Mouse (Mus musculus) erythroblast, adult 5-6 weeks (primary cell): ENCODE data around the gene Brwd1. TPM values are rescaled to one million over a fixed set of nuclear protein-coding genes. Genes with fewer than 3 reads are reported as not detected.
"Not testable (repeated sequence)": the region's sequence is repeated elsewhere in the genome, so short reads cannot be mapped to it uniquely, and the experiment has no call there.

ENCODE experiments used
- ATAC-seq: replicated peaks from 2 replicates; pipeline ENCODE4 v1.8.0; 2016; ENCODE audit warnings: moderate number of reproducible peaks, mild to moderate bottlenecking, moderate TSS enrichment, inconsistent platforms; ENCODE audit not compliant: poor library complexity, low FRiP score, severe bottlenecking
- total RNA-seq, 2 experiments: library from RNA; stranded (forward) in 1 of 2; stranded (reverse) in 1 of 2; fragments of 150-400 nt in 1 of 2; fragments of 200-764, 138-1000 nt in 1 of 2; gene quantifications; 2 replicates each; pipeline versions ENCODE4 v1.2.3 to v1.2.4; 2015 to 2017; ENCODE audit warnings: low replicate concordance in 2 of 2

Brwd1 gene
- total RNA-seq, 2 experiments from 2014 or later = 10.6 to 11.8 TPM

DNA sequence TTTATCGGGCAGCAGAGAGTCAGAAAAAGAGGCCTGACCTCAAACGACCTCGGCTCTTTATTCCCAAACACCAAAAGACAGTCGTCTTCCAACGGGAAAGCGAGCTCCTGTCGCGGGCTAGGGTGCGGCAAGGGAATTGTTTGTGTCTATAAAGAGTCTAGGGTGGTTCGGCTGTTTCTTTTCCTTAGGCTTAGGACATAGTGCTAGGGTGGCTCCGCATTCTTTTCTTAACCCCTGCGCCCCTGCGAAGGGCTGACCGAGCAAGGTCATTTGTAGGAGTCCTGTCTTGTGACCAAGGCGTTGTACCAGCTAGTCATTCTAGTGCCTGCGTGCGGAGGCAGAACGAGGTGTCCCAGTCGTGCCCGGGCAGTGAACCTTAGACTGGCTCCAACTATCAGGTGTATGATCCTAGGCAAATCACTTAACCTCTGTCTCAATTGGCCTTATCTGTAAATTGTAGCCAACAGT, 887 bp upstream of the Brwd1 start:
- ATAC-seq = no peak

DNA sequence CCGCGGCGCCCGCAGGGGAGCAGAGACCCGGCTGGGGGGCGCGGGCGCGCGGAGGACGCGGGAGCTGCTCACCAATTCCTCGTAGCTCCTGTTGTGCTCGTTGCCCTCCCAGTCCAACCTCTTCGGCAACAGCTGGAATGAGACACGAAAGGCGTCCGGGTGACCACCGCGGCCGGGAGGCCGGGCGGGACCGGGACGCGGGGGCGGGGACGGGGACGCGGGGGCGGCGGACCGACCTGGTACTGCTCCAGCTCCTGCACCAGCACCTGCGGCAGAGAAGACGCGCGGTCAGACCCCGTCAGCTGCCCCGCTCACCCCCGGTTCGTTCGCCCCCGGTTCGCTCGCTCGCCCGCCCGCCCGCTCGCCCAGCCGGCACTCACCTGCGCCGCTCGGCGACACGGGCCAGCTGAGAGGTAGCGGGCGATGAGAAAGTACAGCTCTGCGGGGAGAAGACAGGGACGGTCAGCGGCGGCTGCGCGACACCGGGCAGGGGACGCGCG, 534 bp downstream of the Brwd1 start:
- no peak for ATAC-seq

DNA sequence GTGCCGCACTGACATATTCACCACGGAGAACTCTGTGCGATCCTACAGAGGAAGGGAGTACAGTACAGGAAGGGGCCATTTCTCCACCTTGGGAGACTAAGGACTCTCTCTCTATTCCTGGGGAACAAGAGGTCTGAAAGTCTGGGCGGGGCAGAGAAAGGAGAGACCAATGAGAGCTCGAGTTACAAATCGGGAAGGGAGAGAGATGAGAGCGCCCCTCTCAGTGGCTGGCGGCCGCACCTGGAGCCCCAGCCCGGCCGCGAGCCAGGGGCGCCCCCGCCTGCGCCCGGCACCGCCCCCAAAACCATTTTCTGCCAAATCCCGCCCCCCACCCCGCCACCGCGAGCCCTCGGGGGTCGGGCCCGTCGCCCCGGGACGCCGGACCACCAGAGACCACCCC, 995 bp downstream of the Brwd1 start:
- peak; percentile 86 for ATAC-seq

DNA sequence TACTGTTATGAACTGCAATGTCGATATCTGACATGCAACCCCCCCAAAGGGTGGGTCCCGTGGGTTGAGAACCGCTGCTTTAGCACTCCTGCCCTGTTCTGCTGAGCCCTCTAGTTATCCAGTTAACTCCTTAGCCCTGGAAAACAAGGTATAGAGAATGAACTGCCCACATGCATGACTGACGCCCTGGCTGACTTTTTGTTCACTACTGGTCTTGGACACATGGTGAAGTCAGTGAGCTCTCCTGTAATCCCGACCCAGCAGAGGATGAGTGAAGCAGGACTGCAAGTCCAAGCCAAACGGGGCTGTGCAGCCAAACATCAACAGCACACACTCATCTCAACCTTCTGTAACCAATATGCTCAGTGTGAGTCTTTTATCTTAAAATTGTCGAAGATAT, 1.8 kb downstream of the Brwd1 start:
- ATAC-seq = no peak

DNA sequence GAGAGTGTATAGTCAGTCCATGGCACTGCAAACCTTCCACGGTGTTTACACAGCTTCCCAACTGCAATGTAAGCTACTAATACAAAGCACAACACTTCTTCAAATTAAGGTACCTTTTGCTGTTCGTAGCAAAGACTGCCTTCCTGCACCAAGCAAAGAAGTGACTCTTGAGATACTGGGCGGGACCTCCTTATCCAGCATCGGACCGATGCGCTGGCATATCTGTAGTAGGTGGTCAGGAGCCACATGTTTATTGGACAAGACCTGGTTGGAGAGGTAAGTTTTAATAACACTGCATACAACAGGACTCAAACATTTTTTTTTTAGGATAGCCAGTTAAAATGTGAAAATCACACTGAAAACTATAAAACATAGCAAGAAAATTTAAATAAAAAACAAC, 14.0 kb downstream of the Brwd1 start:
- ATAC-seq = no peak

DNA sequence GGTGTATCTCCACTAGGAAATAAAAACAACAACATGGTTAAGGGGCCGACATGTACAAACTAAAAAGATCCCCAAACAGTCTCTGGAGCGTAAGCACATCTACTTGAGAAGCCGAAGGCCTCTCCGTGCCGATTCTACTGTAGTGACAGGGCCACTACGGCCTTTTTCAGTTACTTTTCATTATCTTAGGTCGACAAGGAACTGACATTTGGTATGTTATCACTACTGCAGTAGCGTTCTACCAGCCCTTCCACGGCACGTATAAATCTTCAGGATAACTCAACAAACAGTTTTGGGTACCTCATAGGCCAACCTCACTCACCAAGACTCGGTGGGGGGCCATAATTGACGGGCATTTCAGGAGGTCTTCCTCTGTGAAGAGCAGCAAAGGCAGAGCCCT, 16.2 kb downstream of the Brwd1 start:
- no peak for ATAC-seq

DNA sequence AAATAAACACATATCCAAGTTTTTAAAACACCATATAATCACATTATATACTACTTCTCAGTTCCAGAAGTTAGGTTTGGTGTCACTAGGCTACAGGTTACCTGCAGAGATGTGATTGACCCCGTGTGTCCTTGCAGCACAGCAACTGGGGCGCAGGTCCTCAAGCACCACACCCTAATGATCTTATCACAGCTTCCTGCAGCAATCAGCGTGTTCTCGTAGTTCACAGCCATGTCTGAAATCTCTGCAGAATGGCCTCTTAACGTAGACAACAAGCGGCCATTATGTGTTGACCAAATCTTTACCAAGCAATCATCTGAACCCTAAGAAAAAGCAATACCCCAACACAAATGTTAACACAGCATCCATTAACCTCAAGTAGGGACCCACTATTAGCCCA, 17.7 kb downstream of the Brwd1 start:
- ATAC-seq = no peak

DNA sequence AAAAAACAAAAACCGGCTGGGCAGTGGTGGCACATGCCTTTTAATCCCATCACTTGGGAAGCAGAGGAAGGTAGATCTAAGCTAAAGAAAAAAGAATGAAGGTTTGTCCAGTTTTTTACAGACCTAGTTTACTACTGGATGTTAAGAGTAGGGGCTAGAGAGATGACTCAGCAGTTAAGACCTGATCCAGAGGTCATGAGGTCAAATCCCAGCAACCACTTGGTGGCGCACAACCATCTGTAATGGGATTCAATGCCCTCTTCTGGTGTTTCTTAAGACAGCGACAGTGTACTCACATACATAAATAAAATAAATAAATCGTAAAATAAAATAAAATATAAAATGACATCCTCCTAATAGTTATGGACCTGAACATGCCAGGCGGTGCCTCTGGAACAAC, 38.2 kb downstream of the Brwd1 start:
- no peak for ATAC-seq

DNA sequence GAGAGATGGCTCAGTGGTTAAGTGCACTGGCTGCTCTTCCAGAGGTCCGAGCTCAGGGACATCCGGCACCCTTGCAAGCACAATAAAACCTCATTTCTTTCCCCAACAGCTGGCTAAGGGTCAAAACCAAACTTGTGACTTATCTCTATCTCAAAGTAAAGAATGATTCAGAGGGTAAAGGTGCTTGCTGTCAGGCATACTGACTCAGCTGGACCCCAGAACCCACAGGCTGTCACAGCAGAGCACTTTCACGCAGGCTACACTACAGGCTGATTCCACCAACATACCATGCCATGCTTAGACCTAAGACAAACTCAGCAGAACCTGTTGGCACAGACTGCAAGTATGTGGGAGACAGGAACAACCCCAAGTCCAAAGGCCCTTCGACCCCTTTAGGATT, 41.6 kb downstream of the Brwd1 start:
- no peak for ATAC-seq

DNA sequence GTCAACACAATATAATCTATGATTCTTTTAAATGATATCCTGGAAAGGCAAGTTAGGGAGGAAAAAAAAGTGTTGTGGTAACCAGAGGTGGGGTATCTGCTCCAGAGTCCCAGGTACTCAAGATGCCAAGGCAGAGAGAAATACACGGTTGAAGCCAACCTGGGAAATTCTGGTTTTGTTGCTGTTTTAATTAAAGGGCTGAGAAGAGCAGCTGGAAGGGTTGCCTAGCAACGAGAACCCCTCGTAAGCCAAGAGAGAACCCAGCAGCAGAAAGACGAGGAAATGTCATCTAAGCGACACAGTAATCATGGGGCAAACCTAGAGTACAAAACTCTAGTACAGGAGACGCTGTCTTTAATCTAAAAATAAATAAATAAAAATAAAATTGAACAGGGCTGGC, 42.8 kb downstream of the Brwd1 start:
- ATAC-seq = no peak

DNA sequence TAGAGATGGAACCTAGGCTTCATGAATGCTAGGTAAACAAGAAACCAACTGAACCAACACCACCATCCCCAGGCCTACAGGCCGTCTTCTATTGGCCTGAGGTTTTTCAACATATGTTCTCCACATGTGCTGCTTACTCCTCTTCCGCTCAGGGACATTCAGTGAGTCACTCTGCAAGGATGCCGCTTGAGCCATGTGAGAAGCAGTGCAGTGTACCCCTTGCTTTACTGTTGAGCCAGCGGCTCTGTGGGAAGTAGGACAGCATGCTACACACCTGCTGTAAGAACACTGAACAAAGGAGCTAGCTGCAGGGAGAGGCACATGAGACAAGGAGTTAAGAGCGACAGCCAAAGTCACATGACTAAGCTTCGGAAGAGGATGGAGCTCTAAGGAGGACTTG, 47.9 kb downstream of the Brwd1 start:
- no peak for ATAC-seq

DNA sequence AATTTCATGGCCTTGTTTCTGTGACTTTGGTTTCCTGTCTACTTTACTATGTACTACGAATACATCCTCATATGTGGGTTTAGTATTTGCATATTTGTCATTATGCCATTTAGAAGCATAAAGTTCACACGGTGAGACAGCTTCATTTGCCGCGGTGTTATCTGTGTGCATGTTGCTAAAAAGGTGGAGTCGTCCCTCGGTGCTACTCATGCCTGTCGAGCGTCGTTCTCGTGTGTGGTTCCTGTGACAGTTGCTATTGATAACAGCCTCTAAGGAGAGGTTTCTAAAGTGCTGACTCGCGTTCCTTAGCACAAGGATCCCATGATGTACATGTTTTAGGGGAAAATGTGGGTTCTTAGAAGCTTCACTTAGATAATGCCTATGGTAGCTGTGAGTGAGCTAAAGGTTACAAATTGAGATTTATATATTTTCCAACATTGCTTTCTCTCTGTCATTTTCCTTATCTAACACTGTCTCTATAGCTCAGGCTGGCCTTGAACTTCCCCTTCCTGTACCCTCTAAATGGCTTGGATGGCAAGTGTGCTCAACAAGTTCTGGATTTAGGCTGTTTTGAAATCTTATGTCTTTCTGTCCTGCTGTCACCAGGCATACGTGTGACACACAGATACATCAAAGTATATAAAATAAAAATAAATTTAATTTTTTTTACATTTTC, 49.8 kb downstream of the Brwd1 start:
- ATAC-seq = peak; percentile 86

DNA sequence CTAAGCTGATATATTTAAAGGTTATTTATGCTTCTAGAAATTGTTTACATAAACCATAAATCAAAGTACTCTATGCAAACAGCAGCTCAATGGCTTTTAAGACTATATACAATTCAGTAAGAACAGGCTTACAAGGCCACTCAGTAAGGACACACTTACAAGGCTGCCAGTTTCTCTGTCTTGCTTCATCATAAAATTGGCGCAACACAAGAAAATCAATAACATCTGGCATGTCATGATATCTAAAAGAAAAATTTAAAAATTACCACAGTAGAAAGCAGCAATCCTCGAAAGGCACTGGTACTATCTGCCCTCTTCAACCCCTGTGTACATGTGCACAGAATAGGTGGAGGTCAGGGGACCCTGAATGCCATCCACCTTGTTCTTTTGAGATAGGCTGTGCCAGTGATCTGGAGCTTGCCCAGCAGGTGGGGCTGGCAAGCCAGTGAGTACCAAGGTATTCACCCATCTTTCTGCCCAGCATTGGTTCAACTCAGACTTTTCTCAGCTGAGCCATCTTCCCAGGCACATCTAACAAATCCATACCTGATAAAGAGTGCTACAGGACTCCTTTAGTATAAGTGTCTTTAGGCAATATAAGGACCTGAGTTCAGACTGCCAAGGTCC, 51.7 kb downstream of the Brwd1 start:
- ATAC-seq = peak; percentile 44; the same call in 1 of the 2 replicates

DNA sequence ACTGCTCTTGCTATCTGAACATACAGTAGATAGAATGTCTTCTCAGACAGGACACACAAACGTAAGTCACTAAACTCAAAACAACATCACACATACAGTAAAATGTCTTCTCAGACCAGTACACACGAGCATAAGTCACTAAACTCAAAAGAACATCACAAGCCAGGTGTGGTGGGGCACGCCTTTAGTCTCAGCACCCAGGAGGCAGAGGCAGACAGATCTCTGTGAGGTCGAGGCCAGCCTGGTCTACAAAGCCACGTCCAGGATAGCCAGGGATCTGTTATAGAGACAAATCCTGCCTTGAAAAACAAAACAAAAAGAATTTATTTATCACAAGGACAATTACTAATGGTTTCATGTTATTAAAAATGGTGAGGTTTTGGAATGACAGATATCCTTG, 56.1 kb downstream of the Brwd1 start:
- ATAC-seq = no peak

DNA sequence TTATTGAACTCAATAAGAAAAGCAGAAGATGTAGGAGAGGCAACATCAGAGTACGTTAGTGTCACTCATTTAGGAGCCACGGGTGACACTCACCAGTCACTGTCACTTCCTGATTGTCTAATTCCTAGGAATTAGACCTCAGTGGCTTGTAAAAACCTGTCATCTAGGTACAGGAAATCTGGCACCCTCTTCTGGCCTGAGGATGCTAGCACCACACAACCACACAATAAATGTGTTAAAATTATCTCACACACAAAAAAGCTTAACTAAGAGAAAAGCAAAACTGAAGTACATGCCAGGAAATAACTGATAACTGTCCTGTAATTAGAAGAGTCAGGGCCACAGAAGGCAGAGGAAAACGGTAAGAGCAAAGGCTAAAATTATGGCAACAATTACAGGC, 57.1 kb downstream of the Brwd1 start:
- ATAC-seq = no peak

DNA sequence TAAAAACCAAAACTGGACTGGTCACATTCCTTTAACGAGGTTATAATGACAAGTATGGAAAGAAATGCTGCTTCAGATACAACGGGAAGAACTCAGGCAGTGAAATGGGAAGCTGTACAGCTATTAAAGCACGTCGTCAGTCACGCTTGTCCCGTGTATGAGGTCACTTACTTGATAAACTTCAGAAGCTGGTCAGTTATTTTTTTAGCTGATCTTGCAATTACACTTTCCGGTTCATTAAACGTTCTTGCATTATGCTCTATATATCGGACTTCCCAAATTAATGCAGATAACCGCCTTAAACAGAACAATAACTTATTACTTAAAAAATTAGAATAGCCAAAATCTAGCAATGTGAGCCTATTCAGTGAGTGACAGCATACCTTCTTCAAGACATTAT, 61.3 kb downstream of the Brwd1 start:
- ATAC-seq = no peak

DNA sequence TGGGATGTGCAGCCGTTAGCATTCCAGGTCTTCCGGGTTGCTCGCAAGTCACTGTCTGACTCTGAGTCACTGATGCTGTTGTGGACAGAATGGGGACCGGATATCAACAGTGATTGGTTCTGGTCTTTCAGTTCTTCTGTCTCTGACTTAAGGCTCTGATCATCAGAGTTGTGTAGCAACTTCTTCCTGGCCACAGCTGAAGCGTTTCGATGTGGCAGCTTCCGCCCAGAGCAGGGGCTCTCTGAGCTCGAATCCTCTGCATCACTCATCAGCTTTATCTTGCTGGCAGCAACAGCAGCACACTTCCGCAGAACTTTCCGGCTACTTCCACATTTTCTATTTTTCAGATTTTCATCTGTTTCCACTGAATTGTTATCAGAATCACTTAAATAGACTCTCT, 73.2 kb downstream of the Brwd1 start:
- not testable (repeated sequence) for ATAC-seq

DNA sequence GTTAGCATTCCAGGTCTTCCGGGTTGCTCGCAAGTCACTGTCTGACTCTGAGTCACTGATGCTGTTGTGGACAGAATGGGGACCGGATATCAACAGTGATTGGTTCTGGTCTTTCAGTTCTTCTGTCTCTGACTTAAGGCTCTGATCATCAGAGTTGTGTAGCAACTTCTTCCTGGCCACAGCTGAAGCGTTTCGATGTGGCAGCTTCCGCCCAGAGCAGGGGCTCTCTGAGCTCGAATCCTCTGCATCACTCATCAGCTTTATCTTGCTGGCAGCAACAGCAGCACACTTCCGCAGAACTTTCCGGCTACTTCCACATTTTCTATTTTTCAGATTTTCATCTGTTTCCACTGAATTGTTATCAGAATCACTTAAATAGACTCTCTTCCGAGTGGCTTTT, 78.0 kb downstream of the Brwd1 start:
- ATAC-seq = not testable (repeated sequence)

DNA sequence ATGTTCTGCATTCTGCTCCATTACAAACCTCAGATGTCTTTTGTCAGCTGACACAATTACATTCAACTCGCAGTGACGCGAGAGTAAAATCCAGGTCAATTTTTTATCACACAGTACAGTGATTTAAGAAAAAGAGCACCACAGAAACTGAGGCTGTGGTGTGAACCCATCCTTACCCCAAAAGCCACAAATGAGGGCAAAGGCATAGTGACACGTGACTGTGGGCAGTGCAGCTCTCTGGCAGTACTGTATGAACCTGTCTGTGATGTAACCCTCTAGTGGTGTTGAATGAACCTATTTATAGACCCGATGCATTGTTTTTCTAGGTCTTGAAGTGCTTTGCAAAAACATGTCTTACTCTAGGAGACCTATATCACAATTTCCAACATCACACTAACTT, 83.0 kb downstream of the Brwd1 start:
- ATAC-seq = no peak

DNA sequence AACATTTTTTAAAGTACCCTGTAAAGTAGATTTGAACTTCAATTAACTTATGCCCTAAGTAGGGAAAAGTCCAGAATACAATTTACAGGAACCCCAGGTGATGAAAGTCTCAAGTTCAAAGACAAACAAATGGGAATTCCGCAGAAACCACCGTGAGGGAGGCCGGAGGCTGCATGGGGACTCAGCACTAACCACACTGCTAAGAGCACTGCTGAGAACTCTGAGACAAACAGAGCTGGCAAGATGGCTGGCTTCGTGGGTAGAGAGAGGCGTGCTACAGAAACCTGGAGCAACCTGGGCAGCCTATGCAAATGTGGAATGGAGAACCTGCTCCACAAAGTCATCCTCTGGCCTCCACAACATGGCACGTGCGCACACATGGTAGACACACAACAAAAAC, 86.2 kb downstream of the Brwd1 start:
- ATAC-seq = no peak

DNA sequence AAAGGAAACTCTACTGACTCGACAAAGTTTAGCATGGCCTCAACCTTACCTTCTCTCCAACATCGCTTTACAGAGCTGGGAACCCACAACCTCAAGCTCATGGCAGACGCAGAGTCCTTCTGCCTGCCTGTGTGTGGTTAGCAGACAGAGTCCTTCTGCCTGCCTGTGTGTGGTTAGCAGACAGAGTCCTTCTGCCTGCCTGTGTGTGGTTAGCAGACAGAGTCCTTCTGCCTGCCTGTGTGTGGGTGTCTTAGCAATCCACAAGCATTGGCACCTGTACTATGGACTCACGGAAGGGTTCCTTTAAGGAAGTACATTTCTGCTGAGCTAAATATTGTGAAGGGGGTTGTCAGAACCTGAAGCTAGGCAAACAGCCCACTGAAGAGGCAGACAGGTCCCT, 87.8 kb downstream of the Brwd1 start:
- ATAC-seq = not testable (repeated sequence)

DNA sequence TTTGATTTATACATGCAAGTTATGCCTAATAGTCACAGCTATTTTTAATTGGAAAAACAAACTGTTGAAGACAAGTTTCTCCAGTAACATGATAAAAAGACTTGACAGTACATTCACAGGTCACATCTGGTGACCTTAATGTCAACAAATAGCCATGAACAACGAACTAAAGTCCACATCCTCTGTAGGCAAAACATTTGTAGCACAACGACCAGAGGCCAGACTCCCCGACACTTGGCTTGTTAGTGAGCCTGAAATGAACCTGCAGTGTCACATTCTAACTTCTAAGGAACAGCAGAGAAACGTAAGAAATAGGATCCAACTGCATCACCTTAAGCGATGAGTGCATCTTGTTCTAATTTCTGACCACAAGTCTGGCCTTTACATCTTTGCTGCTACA, 89.7 kb downstream of the Brwd1 start:
- no peak for ATAC-seq
